Mouse (Mus musculus) urinary bladder, adult 2 months (tissue): Measurements from ENCODE around the gene Mta3. TPM values are rescaled to one million over a fixed set of nuclear protein-coding genes. Genes with fewer than 3 reads are reported as not detected.

Experiments used
- DNase-seq: peaks from one replicate; pipeline ENCODE4 v3.0.0; 2022; ENCODE audit warnings: low spot score
- polyA plus RNA-seq: library from polyadenylated mRNA; depleted of rRNA; stranded (reverse); fragments of >200 nt; gene quantifications from 2 replicates; pipeline ENCODE4 v1.2.3, GENCODE M21; 2012

Mta3 gene
- polyA plus RNA-seq, 1 experiment, result 76.8 TPM

GRCm38 (mm10) chr17:83810285-83810684 is 104.3 kb downstream of the Mta3 start:
- no peak for DNase-seq

GRCm38 (mm10) chr17:83812200-83812944 is 106.4 kb downstream of the Mta3 start:
- DNase-seq, result no peak

- no peak for DNase-seq
Observed at GRCm38 (mm10) chr17:83813050-83813449, 107.1 kb downstream of the Mta3 start.

- DNase-seq, result no peak
Observed at GRCm38 (mm10) chr17:83816996-83817395, 111.0 kb downstream of the Mta3 start.

GRCm38 (mm10) chr17:83819503-83819902 is 113.5 kb downstream of the Mta3 start:
- no peak for DNase-seq

- DNase-seq, result no peak
Observed at GRCm38 (mm10) chr17:83820701-83821100, 114.7 kb downstream of the Mta3 start.

GRCm38 (mm10) chr17:83821876-83822275 is 115.9 kb downstream of the Mta3 start:
- no peak for DNase-seq

- no peak for DNase-seq
Observed at GRCm38 (mm10) chr17:83823835-83824234, 117.9 kb downstream of the Mta3 start.

- no peak for DNase-seq
Observed at GRCm38 (mm10) chr17:83829356-83829755, 123.4 kb downstream of the Mta3 start.

- DNase-seq, result no peak
Observed at GRCm38 (mm10) chr17:83830616-83831292, 124.8 kb downstream of the Mta3 start.

GRCm38 (mm10) chr17:83834120-83834519 is 128.2 kb downstream of the Mta3 start:
- no peak for DNase-seq

- DNase-seq, result no peak
Observed at GRCm38 (mm10) chr17:83836048-83836447, 130.1 kb downstream of the Mta3 start.

GRCm38 (mm10) chr17:83837659-83838190 is 131.8 kb downstream of the Mta3 start:
- no peak for DNase-seq

- no peak for DNase-seq
Observed at GRCm38 (mm10) chr17:83839132-83839531, 133.2 kb downstream of the Mta3 start.

GRCm38 (mm10) chr17:83841011-83841410 is 135.0 kb downstream of the Mta3 start:
- DNase-seq, result no peak

GRCm38 (mm10) chr17:83843780-83844179 is 137.8 kb downstream of the Mta3 start:
- DNase-seq, result no peak

- no peak for DNase-seq
Observed at GRCm38 (mm10) chr17:83845538-83845937, 139.6 kb downstream of the Mta3 start.

GRCm38 (mm10) chr17:83846301-83847021 is 140.5 kb downstream of the Mta3 start:
- no peak for DNase-seq

- DNase-seq, result no peak
Observed at GRCm38 (mm10) chr17:83847100-83847499, 141.1 kb downstream of the Mta3 start.

- no peak for DNase-seq
Observed at GRCm38 (mm10) chr17:83847815-83848214, 141.9 kb downstream of the Mta3 start, which contains the start of gene Haao. Gene Haao, minus strand, starts transcription at chr17:83847963.

GRCm38 (mm10) chr17:83848482-83848881 is 142.5 kb downstream of the Mta3 start:
- DNase-seq, result no peak

- DNase-seq, result no peak
Observed at GRCm38 (mm10) chr17:83849081-83849675, 143.2 kb downstream of the Mta3 start.
